Mouse (Mus musculus) induced T-regulatory cell, adult 2 months (primary cell): ENCODE data around the gene Rack1.

Source experiments
- DNase-seq: peaks from one replicate; pipeline ENCODE4 v3.0.0-alpha.2; 2012; ENCODE audit warnings: low read depth

Gene Rack1

DNA sequence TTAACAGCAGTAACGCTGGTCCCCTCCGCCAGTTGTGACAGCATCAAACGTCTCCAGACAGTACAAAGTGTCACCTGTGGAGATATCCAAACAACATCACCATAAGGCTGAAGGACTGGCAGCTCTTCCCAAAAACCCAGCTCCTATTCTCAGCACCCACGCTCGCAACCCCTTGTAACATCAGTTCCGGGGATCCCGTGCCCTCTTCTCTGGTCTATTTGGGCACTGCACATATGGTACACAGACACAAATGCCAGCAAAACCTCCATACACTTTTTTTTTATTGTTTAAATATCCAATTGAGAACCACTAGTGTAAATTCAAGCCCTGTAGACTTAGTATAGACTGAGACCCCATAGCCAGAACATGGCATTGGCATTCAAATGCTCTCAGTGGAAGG lies 4.9 kb upstream of the Rack1 start:
- DNase-seq: no peak

- DNase-seq: no peak
These were observed 3.8 kb upstream of the Rack1 start for GRCm38 (mm10) chr11:48796290-48796689.

DNA sequence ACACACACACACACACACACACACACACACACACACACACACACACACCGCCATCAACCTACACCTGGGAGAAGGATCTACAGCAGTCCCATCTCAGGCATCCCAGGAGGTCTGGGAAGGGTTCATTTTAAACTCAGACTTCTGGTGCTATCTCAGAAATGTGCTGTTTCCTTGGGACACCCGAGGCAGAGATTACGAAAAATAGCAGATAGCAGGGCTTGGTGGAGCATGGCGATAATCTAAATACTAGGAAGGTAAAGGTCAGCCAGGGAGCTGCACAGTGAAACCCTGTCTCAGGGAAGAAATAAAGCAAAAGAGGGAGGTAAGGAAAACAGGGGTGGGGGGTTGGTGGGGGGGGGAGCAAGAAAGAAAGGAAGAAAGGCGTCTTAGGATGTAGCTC lies 2.8 kb upstream of the Rack1 start:
- DNase-seq: no peak

DNA sequence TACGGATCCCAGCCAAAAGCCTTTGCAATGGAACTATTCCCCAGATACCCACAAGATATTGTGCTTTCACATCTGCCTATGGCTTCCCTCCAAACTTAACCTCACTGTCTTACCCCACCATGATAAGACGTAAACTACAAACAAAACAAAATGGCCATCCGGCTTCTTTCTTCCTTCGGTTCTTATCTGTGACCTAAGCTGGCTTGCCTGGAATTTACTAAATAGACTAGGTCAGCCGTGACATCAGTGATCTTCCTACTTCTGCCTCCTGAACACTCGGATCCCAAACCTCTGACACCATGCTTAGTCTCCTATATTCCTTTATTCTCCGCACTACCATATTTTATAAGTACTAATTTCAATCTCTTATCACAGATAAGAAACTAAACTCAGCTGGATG lies 1.8 kb upstream of the Rack1 start:
- DNase-seq: no peak

DNA sequence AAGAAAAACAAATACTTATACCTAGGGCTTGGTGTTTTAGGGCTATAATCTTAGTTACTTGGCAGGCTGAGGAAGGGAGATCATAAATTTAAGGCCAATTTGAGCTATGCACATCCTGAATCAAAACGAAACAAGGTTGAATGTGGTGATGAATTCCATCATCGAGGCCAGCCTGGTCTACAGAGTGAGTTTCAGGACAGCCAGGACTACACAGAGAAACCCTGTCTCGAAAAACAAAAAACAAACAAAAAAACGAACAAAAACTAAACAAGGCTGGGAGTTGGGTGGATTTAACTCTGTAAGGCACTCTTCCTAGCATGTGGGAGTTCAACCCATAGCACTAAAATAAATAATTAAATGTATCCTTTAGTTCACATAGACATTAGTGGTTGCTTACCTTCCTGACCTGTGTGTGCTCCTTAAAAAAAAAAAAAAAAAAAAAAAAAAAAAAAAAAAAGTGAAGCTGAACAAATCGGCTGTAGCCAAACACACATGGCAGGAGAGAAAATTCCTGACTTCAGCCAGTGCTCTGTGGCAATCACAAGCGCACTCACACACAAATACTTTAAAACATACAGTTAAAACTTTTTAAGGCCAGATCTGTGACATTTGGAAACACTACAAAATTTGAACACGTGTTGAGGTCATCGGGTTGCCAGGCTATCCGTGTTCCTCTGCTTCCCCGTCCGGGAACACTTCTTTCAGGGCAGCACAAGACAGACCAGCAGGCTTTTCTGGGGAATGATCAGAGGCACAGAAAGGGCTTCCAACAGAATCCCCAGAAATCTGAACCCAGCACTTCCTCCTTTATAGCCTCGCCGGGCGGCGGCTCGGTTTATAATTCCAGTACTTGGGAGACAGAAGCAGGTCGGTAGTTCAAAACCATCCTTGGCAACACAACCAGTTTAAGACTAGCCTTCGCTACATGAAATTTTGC lies 880 bp upstream of the Rack1 start:
- DNase-seq: peak; percentile 55

- DNase-seq: no peak
These were observed 2.0 kb downstream of the Rack1 start for GRCm38 (mm10) chr11:48801831-48802772.

DNA sequence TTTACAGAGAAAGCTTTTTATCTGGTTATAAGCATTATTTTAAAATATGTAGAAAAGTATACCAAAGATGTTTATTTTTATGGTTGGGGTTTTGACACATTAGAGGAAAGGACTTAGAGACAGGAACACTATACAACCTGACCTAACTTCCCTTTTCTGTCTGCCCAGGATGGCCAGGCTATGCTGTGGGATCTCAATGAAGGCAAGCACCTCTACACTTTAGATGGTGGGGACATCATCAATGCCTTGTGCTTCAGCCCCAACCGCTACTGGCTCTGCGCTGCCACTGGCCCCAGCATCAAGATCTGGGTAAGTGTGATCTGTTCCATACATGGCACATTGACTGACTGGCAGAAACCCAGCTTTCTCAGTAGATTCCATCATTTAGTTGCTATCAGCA lies 3.9 kb downstream of the Rack1 start:
- no peak for DNase-seq

DNA sequence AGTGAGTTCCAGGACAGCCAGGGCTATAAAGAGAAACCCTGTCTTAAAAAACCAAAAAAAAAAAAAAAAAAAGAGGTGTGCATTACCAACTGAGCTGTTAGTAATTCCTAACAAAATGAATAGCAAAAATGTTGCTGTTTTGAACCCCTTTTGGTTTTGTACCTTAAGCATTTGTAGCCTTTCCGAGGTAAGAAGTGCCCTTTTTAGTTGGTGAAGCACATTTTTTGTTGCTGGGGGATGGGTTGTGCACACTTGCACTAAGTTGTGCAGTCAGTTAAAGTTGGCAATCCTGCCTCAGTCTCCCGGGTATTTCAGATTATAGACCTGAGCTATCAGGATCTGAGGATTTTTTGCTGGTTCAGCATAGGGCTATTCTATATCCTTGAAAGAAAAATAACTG lies 4.8 kb downstream of the Rack1 start:
- DNase-seq: no peak

- DNase-seq: no peak
These were observed 6.9 kb downstream of the Rack1 start for GRCm38 (mm10) chr11:48806856-48807562.

DNA sequence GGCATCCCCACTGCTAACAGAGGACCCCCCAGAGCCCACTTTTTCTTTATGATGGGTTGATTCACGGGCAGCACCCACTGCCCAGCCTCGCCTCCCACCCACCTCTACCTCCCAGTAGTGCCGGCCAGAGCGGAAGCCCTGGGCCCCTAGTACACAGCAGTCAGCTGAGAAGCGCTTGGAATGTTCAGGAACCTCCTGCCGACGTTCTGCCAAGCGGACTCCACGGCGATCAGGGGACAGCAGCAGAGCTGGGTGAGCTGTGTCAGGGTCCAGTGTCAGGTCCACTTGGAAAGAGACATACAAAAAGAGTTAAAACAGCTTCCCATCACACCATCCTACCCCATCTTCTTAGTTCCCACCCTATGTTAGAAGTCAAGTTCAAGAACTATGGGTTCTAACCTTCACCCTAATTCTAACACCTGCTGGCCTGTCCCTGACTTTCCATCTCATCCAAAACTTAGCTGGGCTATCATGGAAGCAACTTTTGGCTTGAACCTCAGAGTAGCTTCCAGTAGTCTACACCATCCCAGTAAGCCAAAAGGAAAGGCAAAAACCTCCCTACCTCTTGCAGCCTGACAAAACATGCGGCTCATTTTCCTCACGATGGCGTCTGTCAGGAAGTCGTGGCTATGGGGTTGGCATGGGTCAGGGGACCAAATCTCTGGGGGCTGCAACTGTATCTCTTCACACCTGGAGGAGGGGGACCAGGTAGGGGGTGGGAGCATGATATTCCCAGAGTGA lies 7.6 kb downstream of the Rack1 start:
- no peak for DNase-seq

DNA sequence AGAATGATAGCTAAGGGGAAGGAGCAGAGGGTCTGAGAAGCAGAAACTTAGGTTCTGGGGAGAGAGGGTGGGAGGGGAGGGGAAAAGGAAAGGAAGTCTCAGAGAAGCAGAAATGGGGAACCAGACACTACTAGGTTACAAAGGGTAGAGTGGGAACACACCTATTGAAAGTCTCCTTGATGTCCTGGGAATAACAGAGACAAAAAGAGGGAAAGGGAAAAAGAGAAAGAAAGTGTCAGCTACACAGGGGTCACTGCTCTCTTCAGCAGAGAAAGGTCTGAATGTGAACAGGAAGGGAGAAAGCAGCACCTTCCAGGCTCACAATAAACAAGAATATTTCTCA lies 8.1 kb downstream of the Rack1 start:
- no peak for DNase-seq

GRCm38 (mm10) chr11:48808737-48809433 lies 8.8 kb downstream of the Rack1 start:
- no peak for DNase-seq

DNA sequence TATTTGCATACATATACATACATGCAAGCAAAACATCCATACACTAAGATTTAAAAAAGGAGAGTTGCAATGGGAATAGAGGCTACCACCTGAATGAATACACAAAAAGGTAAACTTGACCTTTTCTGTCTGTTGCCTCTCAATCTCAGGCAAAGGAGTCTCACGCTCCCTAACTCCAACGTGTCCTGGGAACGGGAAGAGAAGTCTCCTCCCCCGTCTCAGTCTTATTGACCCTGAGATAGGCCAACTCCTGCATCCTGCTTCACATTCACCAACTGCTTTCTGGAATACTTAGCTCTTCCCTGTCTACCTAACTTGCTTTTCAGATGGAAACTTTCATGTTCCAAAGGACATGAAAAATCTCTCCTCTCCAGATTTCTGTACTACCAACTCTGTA lies 9.3 kb downstream of the Rack1 start:
- DNase-seq: no peak

DNA sequence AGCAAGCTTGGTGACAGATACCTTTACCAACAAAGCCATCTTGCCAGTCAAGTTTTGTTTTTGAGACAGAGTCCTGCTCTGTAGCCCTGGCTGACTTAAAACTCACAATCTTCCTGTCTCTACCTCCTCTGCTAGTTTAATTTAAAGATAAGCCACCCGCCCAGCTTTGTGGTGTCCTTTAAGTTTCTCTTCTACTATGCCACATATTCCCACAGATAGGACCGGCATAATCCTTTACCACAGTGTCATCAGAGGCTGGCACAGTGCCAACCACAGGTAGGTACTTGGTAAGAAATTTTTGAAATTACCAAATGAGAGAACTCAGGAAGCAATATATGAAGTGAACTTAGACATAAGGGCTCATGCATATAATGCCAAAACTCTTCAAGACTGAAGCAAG lies 10.0 kb downstream of the Rack1 start:
- DNase-seq: no peak

DNA sequence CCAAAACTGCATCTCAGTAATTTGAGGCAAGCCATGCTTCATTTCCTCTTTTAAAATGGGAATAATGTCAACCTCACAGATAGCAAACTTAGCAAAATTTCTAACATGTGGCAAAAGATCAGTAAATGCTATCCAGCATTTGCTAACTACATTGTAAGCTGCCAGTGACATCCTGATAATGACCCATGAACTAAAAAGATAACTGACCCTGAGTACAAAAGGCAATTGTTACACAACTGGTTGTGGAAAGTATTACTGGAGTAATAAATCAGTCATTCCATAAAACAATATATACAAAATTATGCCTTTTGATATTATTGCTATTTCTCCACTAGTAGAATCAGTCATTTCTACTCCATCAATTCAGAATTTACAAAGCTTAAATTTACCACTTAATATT lies 13.7 kb downstream of the Rack1 start:
- DNase-seq: no peak

- no peak for DNase-seq
These were observed 15.7 kb downstream of the Rack1 start for GRCm38 (mm10) chr11:48815851-48816250.

DNA sequence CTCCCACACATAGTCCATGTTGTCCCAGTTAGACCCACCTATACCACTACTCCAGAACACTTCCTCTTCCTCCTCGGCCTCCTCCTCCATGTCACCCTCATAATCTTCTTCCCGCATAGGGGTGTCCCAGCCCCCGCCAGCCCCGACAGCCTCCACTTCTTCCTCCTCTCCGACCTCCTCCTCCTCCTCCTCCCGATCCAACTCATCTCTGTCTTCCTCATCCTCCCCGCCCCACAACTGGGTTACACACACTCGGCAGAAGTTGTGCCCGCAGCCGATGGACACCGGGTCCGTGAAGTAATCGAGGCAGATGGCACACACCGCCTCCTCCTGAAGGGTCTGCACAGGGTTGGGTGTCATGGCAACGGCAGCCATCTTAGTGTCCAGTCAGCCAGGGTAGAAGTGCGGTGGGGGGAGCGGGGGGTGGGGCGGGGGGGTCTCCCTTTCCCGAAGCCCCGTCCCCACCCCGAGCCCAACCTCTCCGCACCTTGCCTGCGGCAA lies 16.2 kb downstream of the Rack1 start:
- peak; percentile 62 for DNase-seq

DNA sequence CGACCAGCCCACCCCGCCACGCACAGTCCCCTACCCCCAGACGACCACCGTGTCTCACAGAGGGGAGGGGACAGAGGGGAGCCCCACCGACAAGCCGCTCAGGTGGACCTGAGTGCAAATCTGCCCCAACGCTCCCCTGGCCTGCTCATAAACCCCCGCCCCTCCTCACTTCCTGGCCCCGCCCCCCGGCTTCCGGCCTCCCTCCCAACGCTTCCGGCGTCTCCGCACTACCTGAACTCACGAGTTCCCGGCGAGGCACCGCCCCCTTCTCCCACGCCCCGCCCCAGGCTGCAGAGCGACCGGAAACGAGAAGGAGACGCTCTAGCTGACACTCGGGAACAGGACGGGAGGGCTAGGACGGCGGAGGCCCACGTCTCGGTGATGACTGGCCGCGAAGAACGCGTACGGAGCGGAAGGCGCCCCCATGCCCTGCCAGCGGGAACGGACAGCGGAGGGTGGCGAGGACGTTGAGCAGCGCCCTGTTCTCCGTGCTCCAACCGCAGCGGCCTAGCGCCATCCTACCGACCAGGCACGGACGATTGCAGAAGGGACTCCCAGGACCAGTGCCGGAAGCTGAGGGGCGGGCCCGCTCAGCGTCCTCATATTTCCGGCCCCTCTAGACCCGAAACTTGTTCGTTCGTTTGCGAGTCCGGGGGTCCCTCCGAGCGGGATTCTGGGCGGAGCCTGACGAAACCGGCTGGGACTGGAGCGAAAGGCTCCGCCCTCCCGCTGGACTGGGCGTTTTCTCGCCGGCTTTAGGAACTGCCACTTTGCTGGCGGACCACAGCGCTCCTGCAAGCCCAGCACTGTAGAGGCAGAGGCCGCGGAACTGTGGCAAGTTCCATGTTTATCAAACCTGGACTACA lies 16.9 kb downstream of the Rack1 start, which contains the start of gene Trim41:
TSS of gene Trim41 (minus strand) at position 554 of the 866 bp plus-strand sequence.
- peak; percentile 99 for DNase-seq

GRCm38 (mm10) chr11:48817794-48818193 lies 17.7 kb downstream of the Rack1 start:
- DNase-seq: no peak

GRCm38 (mm10) chr11:48818346-48818745 lies 18.2 kb downstream of the Rack1 start:
- peak; percentile 99 for DNase-seq
